Mouse (Mus musculus): ENCODE results near the gene Pde4b. TPM values are rescaled to one million over a fixed set of nuclear protein-coding genes. Genes with fewer than 3 reads are reported as not detected.

Pde4b gene
- total RNA-seq, 1 experiment from 2014 or later: 10.2 TPM

DNA sequence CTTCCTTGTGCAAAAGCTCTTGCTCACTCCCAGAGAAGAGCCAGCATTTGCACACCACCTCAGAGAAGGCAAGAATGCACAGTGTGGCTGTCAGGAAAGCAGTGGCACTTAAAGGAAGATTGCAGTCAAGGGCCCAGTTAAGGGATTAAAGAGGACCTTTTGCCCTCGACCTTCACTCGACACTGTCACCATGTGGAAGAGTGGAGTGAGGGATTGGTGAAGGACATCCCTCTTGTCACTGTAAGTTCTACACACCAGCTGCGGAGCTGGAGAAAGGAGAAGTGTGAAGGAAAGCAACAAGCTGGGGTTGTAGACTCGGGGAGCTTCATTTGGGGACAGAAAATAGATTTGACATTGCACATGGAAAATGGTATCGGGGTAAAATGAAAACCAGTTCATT lies 89.9 kb downstream of the Pde4b start:
- DNase-seq: no peak

DNA sequence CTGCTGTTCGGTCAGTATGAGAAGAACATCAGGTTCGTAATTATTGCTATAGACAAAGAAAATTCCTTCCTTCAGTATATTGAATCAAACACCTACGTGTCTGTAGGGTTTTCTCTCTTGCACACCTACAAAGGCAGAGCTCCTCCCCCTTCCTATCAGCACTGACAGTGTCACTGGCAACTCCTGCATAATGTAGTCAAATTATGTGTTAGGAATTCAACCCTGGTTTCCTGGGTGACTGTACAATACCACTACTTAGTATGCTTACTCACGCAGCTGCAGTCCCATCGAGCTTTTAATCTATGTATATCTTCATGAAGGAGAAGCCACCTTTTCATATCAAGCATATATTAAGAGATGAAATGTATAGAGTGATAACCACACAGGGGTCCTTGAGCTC lies 99.5 kb downstream of the Pde4b start:
- no peak for DNase-seq

DNA sequence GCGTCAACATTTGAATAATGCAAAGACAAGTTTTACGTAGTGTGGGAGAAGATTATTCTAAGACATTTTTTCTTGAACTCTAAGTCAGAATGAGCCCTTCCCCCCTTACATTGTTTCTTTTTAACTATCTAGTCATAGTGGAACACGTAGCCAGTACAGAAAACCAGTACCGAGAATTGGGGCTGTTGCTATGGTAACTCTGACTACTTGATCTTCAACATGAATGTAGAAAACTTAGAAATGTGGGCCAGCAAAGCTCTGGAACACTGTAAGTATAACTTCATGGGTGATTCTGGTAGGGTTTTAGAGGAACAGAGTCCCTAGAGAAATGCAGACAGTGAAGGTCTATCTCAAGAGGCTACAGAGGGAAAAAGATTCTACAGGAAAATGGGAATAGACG lies 110.4 kb downstream of the Pde4b start:
- DNase-seq: no peak

DNA sequence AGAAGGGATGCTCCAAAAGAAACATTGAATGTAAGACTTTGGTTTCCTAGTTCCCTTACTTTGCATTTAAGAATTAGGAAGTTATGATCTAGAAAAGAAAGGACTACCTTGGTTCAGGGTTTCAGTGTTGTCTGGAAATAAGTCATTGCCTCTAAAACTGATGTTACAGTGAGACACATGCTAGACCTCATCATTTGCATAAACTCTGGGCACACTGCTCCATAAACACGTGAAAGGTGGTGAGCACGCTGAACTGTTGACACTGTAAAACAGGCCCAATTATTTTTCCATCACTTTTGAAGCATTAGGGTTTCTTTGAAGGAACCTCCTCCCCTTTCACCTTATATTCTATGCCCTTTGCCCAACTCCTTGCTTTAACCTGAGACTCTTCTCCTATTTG lies 122.4 kb downstream of the Pde4b start:
- DNase-seq: no peak

DNA sequence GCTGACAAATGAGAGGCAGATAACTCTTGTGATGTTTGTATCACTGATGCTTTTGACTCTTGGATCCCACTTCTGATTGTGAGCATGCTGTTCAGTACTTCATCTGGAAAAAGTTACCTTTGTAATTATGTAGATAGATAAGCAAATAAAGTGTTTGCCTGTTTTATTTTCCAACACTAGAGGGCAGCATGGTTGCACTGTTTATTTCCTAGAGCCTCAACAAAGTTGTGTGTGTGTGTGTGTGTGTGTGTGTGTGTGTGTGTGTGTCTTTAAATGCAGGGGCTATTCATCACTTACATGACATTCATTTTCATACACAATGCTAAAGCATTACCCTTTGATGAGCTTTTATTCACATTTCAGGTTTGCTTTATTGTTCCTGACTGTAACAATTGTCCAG lies 139.4 kb downstream of the Pde4b start:
- DNase-seq: peak; percentile 27

DNA sequence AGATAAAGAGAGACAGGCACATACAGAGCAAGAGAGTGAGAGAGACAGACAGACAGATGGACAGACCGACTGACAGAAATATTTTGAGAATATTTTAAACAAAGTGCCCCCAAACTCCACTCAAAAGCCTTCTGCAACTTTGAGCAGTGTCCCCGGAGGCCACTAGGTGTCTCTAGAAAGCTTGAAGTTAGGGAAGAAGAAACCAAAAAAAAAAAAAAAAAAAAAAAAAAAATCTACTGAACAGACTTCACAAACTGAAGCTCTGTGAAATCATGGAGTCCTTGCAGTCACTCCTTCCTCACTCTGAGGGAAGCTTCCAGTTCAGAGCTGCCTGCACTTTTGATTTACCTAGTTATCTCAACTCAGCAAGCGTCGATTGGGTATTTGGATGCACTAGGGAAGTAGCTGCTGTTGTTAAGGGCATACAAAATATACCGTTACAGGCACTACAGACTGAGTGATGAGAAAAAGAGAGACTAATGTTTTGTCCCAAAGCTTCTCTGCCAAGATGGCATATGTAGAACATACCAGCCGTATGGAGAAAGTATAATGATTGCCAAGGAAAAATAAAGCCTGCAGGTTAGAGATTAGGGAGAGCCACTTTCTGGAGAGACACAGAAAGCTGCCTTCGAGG lies 141.7 kb downstream of the Pde4b start:
- DNase-seq: peak; percentile 56

DNA sequence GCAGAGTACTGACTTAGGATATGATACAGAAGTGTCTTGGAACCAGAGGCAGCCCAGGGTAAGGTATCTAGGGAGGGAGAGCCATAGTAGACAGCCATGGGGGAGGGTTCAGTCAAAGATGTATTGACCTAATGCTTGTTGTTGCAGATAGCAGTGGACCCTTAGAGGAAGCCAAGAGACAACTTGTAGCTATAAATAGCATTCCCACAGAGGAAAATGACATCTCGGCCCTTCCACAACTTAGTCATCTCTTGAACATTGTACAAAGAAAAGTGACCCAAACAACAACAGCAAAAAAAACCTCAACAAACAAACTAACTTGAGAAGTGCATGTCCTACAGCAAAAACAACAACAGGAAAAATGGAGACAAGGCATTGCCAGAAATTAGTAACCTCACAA lies 143.6 kb downstream of the Pde4b start:
- DNase-seq: no peak

DNA sequence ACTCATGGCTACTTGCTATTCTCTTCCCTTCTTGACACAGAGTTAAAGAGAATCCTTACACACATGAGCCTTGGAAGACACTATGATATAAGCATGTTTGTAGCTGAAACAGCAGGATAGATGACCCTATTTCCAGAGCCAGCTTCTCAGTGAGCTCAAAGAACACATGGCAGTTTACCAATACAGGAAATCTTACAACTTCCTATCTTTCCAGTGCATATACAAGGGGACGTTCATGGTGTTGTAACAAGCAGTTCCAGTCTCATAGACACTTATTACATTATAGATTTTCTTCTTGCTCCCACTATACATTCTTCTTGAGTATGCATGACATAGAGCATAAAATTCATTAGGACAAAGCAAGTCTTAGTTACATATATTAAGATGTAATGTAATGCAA lies 146.3 kb downstream of the Pde4b start:
- no peak for DNase-seq

DNA sequence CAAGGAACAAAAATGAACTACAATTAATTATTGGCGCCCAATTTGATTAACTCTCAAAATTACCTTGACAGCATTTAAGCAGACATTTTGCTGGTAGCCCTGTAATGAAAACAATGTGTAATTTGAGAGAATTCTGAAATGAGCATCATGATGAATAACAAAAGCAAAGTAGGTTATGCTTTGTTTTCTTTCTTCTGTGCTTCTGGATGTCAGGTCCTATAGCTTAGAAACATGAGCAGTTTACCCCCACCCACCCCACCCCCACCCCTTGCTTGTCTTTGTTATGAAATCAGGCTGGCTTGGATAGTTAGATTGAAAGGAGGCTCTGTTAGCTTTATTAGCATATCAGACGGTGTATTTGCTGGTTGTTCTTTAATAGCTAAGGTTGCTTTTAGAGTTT lies 147.8 kb downstream of the Pde4b start:
- DNase-seq: no peak

DNA sequence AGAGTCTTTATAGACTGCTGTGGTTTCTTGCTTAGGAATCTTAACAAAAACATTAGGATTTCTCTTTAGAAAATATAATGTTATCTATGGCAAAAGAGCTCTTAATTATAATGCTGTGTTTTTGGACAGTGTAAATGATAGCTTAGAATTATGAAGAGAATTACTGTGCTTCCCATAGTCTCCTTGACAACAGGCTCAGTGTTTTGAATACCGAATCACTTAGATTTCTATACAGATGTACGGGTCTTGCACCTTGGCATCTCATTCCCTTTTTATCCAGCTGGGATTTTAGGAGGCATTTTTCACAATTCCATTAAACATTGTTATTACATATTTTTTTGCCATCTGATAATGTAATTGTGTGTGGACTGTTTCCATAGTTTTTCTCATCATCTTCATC lies 151.8 kb downstream of the Pde4b start:
- no peak for DNase-seq

DNA sequence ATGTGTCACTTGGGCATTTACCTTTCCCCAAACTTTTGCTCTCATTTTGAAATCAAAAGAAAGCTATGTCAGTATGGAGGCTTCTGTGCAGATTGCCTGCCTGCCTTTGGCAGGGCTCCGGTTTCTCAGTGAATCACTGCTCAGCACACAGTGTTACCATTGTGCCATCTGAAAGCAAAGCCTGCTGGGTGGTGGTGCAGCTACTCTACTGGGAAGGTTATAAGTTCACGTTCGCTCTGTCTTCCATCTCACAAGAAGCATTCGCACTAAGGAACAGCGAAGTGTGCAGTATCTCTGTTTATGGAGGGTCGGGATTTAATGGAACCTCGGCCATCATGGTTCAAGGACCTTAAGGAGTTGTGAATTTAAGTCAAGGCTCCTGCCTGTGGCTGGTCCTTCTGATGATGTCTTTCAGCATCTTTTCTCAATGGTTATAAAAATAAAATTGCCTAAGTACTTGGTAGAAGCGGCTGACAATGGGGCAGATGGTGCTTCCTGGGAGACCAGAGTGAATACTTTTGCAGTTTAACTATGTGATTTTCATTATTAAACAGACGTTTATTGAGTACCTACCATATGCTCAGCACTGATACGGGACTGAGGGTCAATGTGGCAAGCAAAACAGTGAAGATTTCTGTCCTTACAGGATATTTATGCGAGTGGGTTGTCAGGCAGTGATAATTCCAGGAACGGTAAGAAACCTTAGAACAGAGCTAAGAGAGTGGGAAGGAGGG lies 152.5 kb downstream of the Pde4b start:
- no peak for DNase-seq

DNA sequence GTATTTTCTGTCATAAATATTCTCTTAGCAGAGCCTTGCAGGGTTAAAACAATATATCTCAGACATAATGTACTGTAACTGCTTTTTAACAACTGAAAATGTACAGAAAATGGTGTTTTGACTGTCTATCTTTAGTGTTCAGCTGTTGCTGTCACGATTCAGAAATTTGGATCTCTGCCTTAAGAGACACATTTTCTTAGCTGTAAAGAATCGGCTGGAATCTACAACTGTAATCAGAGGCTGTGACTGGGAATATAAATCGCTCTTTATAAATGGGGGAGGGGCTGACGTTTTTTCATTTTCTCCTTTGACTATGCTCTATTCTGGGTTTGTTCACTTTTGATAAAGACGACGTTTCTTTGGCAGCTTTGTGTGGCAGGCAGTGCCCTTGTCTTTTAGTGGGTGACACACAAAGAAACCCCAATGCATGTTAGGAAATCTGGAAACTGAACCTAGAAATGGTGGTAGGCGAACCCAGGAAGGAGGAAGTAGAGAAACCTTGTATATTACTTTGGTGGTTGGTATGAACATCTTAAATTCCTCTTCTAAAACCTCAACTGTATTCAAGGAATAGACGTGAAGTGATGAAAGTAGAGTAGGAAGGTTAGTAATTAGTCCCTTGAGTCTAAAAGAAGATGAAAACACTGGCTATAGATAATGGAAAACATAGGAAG lies 153.5 kb downstream of the Pde4b start:
- no peak for DNase-seq

DNA sequence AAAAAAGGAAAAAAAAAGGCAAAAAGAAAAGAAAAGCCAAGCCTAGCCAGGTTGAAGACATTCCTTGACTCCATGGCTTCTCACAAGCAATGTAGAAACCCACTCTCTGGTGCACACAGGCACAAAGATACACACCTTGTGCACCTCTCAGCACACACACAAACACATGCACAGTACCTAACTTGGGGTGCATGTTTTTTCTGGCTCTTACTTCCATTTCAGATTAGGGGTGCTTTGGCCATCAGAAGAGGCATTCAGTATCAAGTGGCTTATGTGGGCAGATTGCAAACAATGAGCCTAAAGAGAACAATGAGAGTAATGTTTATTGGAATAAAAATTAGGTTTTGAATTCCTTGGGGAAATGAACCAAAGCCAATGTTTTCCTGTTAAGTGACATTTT lies 166.7 kb downstream of the Pde4b start:
- DNase-seq: no peak

DNA sequence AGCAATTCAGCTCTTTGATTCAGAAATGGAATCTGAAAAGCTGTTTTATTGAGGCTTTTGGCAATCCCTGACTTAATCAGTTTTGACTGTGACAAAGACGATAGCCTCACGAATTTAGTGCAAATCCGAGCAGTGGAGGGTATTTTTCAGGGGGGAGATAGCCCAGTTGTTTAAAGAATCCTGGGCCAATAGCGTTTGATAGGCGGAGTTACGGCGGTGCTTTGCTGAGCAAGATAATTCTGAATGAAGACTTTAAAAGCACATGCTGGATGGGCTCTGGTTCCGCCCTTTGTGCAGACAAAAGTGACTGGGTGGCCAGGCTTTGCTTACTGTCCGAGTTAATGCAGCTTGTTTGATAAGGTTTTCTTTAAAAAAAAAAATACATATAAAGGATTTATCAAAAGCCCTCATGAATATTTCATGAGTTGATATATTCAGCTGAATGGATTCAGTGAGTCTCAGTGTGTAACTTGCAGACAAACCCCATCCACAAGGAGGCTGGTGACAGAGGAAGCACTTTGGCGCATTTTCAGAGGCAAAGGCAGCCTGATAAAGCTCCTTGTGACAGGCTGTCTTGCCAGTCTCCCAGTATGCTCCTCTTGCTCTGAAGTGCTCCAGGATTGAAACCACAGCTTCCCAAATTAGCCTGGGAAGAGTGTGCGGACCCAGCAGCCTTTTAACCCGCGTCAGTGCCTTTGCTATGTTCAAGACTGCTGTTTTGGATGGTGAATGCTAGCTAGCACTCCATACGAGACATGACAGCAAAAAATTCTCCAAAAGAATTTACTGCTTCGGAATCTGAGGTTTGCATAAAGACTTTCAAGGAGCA lies 167.3 kb downstream of the Pde4b start:
- no peak for DNase-seq

DNA sequence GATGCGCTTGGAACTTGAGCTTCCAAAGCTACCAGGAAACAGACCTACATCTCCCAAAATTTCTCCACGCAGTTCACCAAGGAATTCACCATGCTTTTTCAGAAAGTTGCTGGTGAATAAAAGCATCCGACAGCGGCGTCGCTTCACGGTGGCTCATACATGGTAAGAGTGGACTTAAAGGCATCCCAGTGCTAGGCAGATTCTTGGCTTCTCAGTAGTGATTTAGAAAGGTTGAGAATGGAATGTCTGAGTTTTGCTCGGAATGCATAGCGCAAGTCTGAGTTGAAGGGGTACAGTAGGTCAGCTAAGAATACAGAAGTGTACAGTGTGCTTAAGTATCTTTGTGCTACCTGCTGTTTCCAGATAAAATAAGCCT lies 167.9 kb downstream of the Pde4b start:
- DNase-seq: no peak

DNA sequence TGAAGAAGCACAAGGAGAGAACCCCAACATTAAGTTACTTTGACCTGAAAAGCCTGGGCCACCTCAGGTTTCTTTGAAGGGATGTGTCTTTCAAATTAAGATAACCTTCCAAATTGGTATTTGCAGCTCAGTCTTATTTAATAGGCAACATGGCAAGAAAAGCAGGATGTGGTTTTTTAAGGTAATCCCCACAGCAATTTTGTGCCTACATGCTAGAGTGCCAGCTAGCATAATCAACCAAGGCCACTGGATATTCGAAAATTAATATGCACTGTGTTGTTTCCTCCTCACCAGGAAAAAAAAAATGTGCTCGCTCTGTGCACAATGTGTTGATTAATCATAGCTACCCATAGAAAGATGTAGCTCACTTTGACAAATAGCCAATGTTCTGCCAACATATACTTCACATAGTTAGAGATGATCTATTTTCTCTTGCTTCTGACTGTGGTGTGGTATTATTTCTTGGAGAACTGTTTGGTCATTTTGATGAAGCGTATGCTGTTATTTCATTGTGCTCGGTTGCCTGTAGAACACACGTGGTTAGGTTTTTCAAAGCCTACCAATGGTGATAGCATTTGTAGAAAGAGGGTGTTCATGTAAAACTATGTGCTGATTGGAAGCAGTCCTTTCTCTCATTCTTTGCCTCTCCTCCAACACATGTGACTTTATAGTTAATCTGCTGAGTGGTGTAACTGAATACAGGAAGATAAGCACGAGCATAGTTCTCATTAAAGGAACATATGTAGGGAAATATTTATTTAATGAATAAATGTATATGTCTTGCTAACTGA lies 169.0 kb downstream of the Pde4b start:
- no peak for DNase-seq

DNA sequence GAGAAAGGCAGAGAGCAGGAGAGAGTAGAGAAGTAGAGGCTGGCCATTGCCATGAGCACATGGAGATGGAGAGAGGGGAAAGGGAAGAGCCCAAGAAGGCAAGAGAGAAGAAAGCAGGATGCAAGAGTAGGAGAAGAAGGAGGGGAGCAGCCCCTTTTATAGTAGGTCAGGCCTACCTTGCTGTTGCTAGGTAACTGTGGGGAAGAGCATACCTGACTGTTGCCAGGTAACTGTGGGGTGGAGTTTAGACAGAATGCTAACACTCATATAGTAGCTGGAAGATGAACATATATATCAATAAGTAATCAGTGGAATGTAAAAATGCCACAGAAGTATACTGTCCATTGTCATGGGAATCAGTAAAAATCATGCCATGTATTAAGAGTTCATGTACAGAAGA lies 172.9 kb downstream of the Pde4b start:
- no peak for DNase-seq

DNA sequence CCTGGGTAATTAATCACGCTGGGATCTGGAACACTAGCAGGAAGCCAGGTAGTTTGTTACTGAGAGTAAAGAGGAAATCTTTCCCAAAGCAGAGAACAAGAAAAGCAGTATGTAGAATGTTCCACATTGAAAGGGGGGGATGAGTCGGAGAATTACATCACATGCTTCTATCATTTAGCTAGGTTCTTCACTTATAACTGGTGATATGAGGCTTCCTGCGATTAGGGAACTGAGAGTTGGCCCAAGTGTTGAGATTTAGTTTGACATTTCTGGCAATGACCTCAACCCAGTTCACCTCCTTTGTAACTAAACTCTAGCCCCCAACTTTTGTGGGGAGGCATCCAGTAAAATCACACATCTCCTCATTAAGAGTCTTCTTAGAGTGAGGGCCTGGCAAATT lies 185.0 kb downstream of the Pde4b start:
- no peak for DNase-seq

DNA sequence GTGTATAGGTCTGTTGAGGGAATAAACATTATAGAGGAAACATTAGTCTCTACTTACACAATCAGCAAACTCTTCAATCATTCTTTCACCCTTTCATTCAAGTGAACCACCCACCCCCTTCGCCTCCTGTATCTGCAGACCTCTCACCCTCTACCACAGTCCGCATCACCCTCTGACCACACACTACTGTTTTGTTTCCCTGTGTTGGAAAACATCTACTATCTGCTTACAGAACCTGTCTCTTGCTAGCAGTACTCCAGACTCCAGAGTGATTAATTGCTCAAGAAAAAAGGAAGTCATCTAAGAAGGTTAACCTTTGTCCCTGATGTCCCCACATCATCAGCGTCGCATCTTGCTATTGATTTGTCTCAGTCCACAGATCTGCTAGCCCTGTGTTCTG lies 185.4 kb downstream of the Pde4b start:
- no peak for DNase-seq

DNA sequence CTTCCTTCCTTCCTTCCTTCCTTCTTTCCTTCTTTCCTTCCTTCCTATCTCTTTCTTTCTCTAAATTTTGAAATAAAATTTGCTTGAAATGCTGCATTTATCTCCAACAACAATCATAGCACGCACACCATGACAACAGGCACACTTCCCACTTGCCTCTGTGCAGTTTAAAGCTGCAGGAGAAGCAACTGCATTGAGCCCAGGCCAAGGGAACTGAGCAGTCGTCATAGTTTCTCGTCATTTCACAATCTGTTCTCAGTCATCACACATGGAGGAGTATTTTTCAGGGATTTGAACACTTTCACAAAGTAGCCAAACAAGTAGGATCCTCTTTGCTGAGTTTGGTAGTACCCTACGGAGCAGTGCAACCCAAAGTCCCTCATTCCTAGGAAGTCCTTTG lies 188.4 kb downstream of the Pde4b start:
- DNase-seq: no peak

DNA sequence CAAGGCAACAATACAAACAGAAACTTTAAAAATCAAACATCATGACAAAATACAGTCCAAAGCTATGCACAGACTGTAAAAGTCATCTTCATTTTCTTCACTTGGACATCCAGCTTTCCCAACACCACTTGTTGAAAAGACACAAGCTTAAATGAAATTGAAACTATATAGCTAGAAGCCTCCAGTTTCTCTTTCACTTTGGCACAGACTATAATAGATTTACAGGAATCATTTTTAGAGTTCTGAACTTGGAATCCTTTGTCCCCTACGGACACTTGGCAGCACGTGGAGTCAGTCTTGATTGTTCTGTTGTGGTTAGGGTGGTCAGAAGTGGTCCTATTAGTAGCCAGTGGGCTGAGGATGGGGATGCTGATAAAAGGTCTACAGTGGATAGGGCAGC lies 191.6 kb downstream of the Pde4b start:
- DNase-seq: no peak

DNA sequence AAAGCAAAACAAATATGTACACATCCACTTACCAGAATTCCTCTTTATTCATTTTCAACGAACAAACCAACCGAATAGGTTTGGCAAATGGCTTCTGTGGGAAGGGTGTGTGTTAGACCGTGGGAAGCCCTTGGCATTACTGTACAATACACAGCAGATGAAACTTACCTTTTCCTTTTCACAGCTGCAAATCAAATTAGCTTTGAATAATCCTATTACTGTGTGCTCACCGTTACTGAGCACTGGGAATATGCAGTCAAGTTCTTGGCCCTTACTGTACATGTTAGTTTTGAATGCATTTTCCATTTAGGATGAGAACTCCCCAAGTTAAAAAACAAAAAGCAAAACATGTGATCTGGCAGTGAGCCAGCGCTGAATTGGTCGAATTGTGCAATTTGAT lies 199.8 kb downstream of the Pde4b start:
- no peak for DNase-seq
